Mouse (Mus musculus): Measurements from ENCODE around the gene Iqck.

Iqck gene

GRCm38 (mm10) chr7:118948677-118949282 lies 93.2 kb downstream of the Iqck start:
- no peak for DNase-seq (ENCODE audit: low spot score)

GRCm38 (mm10) chr7:118949749-118950148 lies 94.2 kb downstream of the Iqck start:
- no peak for DNase-seq (ENCODE audit: low spot score)

- DNase-seq (ENCODE audit: low spot score), result no peak
Observed at GRCm38 (mm10) chr7:118953626-118954282, 98.2 kb downstream of the Iqck start.

- no peak for DNase-seq (ENCODE audit: low spot score)
Observed at GRCm38 (mm10) chr7:118954968-118955367, 99.4 kb downstream of the Iqck start.

- no peak for DNase-seq (ENCODE audit: low spot score)
Observed at GRCm38 (mm10) chr7:118956616-118957246, 101.2 kb downstream of the Iqck start.

- no peak for DNase-seq (ENCODE audit: low spot score)
Observed at GRCm38 (mm10) chr7:118959209-118959608, 103.7 kb downstream of the Iqck start.

- no peak for DNase-seq (ENCODE audit: low spot score)
Observed at GRCm38 (mm10) chr7:118964777-118965176, 109.2 kb downstream of the Iqck start.

GRCm38 (mm10) chr7:118965198-118965597 lies 109.6 kb downstream of the Iqck start:
- DNase-seq (ENCODE audit: low spot score), result no peak

- no peak for DNase-seq (ENCODE audit: low spot score)
Observed at GRCm38 (mm10) chr7:118968870-118969269, 113.3 kb downstream of the Iqck start.

GRCm38 (mm10) chr7:118971499-118971898 lies 115.9 kb downstream of the Iqck start:
- DNase-seq (ENCODE audit: low spot score), result no peak

GRCm38 (mm10) chr7:118972306-118972705 lies 116.8 kb downstream of the Iqck start:
- DNase-seq (ENCODE audit: low spot score), result no peak

- no peak for DNase-seq (ENCODE audit: low spot score)
Observed at GRCm38 (mm10) chr7:118973377-118973776, 117.8 kb downstream of the Iqck start.

GRCm38 (mm10) chr7:118975837-118976236 lies 120.3 kb downstream of the Iqck start:
- DNase-seq (ENCODE audit: low spot score), result no peak

GRCm38 (mm10) chr7:118976414-118977166 lies 121.0 kb downstream of the Iqck start:
- DNase-seq (ENCODE audit: low spot score), result no peak

GRCm38 (mm10) chr7:118977167-118977543 lies 121.6 kb downstream of the Iqck start:
- no peak for DNase-seq (ENCODE audit: low spot score)

GRCm38 (mm10) chr7:118979121-118979520 lies 123.6 kb downstream of the Iqck start:
- no peak for DNase-seq (ENCODE audit: low spot score)

- DNase-seq (ENCODE audit: low spot score), result no peak
Observed at GRCm38 (mm10) chr7:118979708-118980107, 124.2 kb downstream of the Iqck start.

GRCm38 (mm10) chr7:118981346-118981745 lies 125.8 kb downstream of the Iqck start:
- DNase-seq (ENCODE audit: low spot score), result no peak

GRCm38 (mm10) chr7:118981831-118982230 lies 126.3 kb downstream of the Iqck start:
- no peak for DNase-seq (ENCODE audit: low spot score)

- no peak for DNase-seq (ENCODE audit: low spot score)
Observed at GRCm38 (mm10) chr7:118982586-118982985, 127.0 kb downstream of the Iqck start.

- no peak for DNase-seq (ENCODE audit: low spot score)
Observed at GRCm38 (mm10) chr7:118983961-118984360, 128.4 kb downstream of the Iqck start.

- no peak for DNase-seq (ENCODE audit: low spot score)
Observed at GRCm38 (mm10) chr7:118985786-118986185, 130.2 kb downstream of the Iqck start.

GRCm38 (mm10) chr7:118986369-118986768 lies 130.8 kb downstream of the Iqck start:
- no peak for DNase-seq (ENCODE audit: low spot score)

All from urinary bladder, postnatal 25 days (tissue).